Mouse (Mus musculus) lung, adult 2 months (tissue): ENCODE data around the gene Aatf.

Source experiments
- CTCF ChIP-seq: fragments of 200-500 bp; IDR thresholded peaks from 2 replicates; pipeline ENCODE4 v1.5.1; 2011; ENCODE audit warnings: mild to moderate bottlenecking, low read length, control low read depth; ENCODE audit not compliant: insufficient read depth
- POLR2A ChIP-seq: fragments of 200-500 bp; IDR thresholded peaks from 2 replicates; pipeline ENCODE4 v1.6.1; 2011; ENCODE audit warnings: low read depth, mild to moderate bottlenecking, control low read depth, low read length, borderline replicate concordance; ENCODE audit errors: extremely low read depth

- no peak for TF ChIP-seq POLR2A
- TF ChIP-seq CTCF: no peak
Measured at GRCm38 (mm10) chr11:84426633-84426998, 86.7 kb downstream of the Aatf start.
